Mouse (Mus musculus): Measurements from ENCODE around the gene Ptprc.

The Ptprc gene

DNA sequence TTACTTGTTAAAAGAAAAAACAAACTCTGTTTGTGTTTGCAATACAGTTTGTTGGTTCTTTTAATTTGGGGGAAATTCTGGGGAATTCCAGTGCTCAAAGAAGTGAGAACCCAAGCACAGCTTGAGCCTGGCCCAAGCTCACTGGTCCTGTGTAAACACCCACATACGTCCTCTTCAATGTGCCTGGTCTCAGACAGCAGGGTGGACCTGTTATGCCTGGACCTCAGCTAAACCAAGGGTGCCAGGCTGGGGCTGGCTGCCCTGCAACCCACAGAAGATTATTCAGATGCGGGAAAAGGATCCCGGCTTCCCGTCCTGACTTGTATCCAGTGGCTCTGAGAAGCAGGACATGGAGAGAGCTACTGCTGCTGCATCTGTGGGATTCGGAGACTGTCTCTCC, 138.0 kb downstream of the Ptprc start:
- no peak for DNase-seq

GRCm38 (mm10) chr1:138029649-138030048, 145.9 kb downstream of the Ptprc start:
- DNase-seq = no peak

DNA sequence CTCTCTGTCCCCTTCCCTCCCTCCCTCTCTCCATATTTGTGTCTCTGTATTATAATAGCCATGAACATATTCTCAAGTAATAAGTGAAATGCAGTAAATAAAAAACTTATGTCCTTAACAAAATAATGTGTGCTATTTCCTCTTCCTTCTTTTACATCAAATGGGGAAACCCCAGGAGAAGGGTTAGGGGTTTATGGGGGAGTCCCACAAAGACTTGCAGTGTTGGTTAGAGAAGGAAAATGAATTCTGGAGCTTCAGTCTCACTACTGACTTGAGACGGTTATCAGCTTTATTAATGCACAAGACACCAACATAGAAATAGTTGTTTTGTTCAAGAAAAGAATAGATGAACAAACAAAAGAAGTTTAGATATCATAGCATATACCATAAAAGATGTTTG, 150.2 kb downstream of the Ptprc start:
- DNase-seq = no peak

DNA sequence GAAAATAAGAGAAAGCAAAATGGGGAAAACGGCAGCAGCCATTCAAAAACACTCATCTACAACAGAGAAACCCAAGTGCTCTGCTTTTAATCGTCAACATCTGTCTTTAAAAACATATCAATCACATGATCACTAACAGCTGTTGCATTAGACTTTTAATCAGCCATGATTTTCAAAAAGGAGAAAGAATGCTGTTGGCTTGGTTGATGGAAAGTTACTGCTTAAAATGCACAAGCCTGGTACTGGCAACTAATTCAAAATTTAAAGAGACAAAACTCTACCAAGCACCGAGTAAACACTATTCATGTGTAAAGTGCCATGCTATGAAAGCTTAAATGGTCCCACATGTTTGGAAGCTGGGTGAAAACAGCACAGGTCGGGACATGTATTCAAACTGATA, 151.9 kb downstream of the Ptprc start:
- no peak for DNase-seq

GRCm38 (mm10) chr1:138022918-138023295, 152.6 kb downstream of the Ptprc start:
- no peak for DNase-seq

DNA sequence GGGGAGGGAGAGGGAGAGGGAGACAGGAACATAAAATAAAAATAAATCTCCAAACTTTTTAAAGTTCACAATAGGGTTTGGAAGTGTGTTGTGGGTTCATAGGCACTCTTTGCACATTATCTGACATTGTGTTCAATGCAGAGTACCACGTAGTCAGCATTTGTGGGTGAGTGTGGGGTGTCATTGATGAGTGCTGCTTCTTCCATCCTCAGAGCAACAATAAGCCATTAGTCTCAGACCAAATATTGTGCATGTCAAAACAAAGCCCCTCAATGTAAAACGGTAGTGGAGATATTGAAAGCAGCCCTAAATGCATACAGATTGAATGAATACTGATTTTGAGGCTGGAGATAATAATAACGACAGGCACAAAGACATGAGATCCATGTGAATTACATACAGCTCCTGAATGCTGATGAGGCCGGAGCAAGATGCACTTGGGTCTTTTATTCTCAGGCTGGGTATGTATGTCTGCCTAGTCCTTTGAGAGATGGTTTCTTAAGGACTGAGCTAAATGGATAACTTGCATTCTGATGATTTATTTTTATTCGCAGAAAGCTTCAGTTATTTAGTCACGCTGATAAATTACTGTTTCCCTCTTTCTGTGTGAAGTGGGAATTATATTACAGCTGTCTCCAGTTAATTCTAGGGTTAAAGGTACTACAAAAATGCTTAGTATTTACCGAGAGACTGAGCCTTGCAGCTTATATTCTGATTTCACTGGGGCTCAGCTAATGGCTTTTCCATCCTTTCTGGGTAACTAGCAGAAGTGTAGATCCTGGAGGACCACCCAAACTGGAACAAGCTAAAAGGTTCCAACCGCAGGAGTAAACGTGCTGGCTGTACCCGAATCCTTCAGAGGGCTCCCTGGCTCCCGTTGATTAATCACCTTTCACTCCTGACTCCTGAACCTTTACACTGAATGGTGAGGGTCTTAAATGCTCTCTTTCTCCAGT, 153.3 kb downstream of the Ptprc start:
- DNase-seq = no peak
